Mouse (Mus musculus): ENCODE results near the gene Socs4.

Gene Socs4

GRCm38 (mm10) chr14:47276637-47277393 lies at the start of gene Socs4, which contains the start of gene Wdhd1:
Gene Socs4 (plus strand): TSS chr14:47276931.
Gene Wdhd1 (minus strand): TSS chr14:47276857.
- peak; percentile 90 to 94 for DNase-seq (ENCODE audit: low spot score in 2 of 2)

DNA sequence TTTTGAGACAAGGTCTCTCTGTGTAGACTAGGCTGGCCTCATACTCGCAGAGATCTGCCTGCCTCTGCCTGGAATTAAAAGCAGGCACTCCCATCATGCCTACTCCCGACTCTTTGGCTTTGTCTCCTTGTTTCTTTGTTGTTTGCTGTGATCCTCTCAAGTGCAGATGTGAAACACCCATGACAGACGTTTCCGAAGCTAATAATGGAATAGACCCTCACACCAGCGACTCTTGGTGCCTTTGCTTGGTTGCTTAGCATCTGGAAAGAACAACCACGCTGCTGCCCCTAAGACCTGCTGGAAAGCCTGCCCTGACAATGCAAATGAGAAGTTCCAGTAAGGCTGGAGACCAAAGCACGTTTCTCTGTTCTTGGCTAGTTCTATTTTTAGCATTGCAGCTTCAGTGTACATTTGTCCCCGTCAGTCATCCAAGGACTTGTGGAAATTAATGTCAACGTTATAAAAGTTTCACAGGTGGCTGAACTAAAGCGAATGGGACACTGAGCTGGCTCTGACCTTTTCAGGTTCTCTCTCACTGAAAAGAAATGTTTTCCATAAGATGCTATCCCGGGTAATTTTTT lies 46.8 kb upstream of the Socs4 start:
- DNase-seq (ENCODE audit: low spot score in 2 of 2), result no peak

GRCm38 (mm10) chr14:47233602-47234001 lies 43.1 kb upstream of the Socs4 start:
- DNase-seq (ENCODE audit: low spot score in 2 of 2), result no peak

DNA sequence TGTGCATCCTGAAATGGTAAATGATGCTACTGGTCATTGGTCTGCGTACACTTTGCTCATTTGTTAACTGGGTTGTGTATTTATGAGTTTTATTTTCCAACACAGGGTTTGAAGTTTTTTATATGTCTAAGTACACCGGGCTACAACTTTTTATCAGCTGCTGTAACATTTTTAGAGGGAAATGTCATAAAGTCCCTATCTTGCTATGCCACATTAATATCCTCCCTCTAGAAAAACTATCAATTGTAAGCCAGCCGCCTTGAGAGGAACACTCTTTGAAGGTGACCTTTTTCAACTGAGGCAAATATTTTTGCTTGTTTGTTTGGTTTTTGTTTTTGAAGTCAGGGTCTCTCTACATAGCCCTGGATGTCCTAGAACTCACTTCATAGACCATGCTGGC lies 42.7 kb upstream of the Socs4 start:
- DNase-seq (ENCODE audit: low spot score in 2 of 2), result no peak

- no peak for DNase-seq (ENCODE audit: low spot score in 2 of 2)
These were observed 42.0 kb upstream of the Socs4 start for GRCm38 (mm10) chr14:47234526-47235250.

GRCm38 (mm10) chr14:47236491-47236890 lies 40.2 kb upstream of the Socs4 start:
- no peak for DNase-seq (ENCODE audit: low spot score in 2 of 2)

- DNase-seq (ENCODE audit: low spot score in 2 of 2), result no peak
These were observed 39.4 kb upstream of the Socs4 start for GRCm38 (mm10) chr14:47237286-47237685.

- DNase-seq (ENCODE audit: low spot score in 2 of 2), result peak in 1 of 2 experiments; percentile 26
These were observed 36.1 kb upstream of the Socs4 start for GRCm38 (mm10) chr14:47240600-47240999.

GRCm38 (mm10) chr14:47241046-47241445 lies 35.7 kb upstream of the Socs4 start:
- DNase-seq (ENCODE audit: low spot score in 2 of 2), result no peak

GRCm38 (mm10) chr14:47242753-47243152 lies 34.0 kb upstream of the Socs4 start:
- DNase-seq (ENCODE audit: low spot score in 2 of 2), result no peak

GRCm38 (mm10) chr14:47249839-47250238 lies 26.9 kb upstream of the Socs4 start:
- DNase-seq (ENCODE audit: low spot score in 2 of 2), result no peak

DNA sequence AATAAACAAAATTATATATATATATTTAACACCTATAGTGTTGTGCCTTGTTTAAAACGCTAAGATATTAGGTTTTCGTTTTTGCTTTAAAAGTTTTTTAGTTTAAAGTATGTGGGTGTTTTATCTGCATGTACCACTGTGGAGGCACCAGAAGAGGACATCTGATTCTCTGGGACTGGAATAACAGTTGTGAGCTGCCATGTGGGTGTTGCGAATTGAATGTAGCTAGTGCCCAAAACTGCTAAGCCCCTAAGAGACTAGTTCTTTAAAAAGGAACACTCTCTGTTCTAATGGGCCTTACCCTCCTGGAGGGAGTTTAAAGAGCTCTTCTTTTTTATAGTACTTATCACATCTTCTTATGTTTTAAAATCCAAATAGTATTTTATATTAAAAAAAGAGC lies 11.9 kb upstream of the Socs4 start:
- no peak for DNase-seq (ENCODE audit: low spot score in 2 of 2)

DNA sequence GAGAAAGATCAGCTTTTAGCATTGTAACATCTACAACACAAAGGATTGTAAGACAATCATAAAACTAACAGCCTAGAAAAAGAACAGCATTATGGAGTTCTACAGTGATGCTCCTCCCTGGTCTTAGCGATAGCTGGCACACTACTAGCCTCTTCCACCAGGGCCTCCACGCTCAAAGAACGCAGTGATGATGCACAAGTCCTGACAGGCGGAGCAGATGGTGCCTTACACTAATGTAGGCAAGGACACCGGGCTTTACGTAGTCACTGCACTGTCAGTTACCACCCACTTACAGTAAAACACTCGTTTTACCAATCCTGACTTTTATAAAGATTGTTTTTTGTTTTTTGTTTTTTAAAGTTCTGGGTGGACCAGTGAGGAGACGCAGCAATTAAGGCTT lies 10.9 kb upstream of the Socs4 start:
- DNase-seq (ENCODE audit: low spot score in 2 of 2), result no peak

- DNase-seq (ENCODE audit: low spot score in 2 of 2), result no peak
These were observed 7.7 kb upstream of the Socs4 start for GRCm38 (mm10) chr14:47269056-47269455.

DNA sequence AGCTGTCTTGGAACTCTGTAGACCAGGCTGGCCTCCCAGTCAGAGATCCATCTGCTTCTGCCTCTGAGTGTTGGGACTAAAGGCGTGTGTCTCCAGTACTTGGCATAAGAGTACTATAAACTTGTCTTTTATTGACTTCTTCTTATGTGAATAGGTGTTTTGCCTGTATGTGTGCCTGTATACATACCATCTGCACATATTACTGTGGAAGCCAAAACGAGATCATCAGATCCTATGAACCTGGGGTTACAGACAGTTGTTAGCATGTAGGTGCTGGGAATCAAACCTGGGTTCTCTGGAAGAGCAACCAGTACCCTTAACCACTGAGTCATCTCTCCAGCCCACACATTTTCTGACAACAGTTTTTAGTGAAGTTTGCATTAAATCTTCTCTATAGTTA lies 7.0 kb upstream of the Socs4 start:
- DNase-seq (ENCODE audit: low spot score in 2 of 2), result no peak

DNA sequence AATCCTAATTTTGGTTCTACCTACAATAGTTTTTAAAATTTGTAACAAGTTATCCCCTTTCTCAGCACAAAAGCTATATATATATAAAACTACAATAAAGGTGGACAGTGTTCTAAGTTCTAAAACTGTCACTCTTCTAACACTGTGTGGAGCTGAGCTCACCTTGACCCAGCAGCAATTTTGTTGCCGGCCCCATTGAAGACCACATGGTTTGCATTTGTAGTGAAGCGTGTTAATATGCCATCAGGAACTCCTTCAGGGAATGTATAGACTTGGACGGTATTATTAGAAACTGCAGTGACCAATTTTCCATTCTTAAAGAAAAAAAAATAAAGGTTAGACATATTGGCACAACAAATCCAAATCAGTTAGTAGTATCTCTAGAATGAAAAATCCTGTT lies 3.0 kb upstream of the Socs4 start:
- DNase-seq (ENCODE audit: low spot score in 2 of 2), result no peak

DNA sequence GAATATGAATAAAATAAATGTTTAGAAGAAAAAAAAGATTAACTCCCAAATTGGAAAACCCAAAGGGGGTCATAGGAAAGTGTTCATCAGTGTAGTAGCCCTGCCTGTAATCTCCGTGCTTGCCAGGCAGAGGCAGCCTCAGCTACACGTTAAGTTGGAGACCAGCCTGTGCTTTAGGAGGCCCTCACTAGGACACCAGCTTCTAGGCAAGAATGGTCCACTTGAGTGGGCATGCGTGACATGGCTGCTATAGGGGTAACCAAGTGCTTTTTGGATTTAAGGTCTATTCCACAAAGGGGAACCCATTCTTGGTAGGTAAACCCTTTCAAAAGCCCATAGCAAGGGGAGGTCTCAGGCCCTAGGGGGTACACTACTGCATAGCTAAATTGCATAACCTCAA lies 1.3 kb upstream of the Socs4 start:
- DNase-seq (ENCODE audit: low spot score in 2 of 2), result no peak

DNA sequence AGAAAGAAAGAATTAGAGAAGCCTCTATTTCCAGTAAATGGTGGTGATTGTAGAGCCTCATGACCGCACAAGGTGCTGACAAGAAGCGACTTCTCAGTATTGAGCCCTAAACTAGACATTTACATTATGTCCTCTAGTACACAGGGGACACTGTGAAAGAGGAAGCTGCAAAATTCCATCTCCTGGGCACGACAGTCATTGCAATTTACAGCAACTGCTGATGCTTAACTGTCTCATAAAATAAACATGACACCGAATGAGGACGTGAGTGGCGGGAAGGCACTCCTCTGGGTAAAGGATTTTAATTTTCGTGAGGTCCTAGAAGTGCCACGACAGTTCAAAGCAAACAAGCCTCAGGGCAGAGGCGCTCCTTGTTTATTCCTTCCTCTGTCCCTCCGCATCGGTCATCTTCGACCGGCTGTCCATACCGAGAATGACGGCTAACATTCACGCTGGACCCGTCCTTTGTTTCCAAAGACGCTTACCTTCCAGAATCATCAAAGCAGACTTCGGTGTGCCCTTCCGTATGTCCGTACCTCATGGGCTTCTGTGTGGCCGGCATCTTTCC lies 611 bp upstream of the Socs4 start:
- no peak for DNase-seq (ENCODE audit: low spot score in 2 of 2)

- no peak for DNase-seq (ENCODE audit: low spot score in 2 of 2)
These were observed 2.3 kb downstream of the Socs4 start for GRCm38 (mm10) chr14:47279058-47279457.

- no peak for DNase-seq (ENCODE audit: low spot score in 2 of 2)
These were observed 4.8 kb downstream of the Socs4 start for GRCm38 (mm10) chr14:47281535-47281934.

DNA sequence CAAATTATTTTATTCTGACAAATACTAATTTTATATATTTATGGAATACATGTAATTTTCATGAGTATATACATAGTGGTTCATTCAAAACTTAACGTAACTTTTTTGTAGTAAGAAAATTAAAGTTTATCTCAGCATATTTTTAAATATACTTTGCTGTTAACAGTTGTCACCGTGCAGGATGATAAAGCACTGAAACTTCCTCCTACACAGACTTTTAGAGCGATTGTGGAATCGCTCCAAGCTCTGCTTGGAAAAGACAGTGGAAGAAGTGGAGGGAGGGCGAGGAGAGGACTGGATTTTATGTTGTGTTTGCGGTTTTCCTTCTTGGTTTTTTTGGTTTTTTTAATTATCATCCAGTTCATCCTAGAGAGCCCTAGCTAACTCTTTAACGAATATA lies 6.8 kb downstream of the Socs4 start:
- no peak for DNase-seq (ENCODE audit: low spot score in 2 of 2)

DNA sequence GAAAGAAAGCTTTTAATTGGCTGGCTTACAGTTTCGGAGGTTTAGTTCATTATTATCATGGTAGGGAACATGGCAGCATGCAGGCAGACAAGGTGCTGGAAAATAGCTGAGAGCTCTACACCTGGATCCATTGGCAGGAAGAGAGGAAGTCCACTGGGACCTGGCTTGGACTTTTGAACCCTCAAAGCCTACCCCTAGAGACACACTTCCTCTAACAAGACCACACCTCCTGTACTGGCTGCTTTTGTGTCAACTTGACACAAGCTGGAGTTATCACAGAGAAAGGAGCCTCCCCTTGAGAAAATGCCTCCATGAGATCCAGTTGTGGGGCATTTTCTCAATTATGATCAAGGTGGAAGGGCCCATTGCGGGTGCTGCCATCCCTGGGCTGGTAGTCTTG lies 8.5 kb downstream of the Socs4 start:
- DNase-seq (ENCODE audit: low spot score in 2 of 2), result no peak

DNA sequence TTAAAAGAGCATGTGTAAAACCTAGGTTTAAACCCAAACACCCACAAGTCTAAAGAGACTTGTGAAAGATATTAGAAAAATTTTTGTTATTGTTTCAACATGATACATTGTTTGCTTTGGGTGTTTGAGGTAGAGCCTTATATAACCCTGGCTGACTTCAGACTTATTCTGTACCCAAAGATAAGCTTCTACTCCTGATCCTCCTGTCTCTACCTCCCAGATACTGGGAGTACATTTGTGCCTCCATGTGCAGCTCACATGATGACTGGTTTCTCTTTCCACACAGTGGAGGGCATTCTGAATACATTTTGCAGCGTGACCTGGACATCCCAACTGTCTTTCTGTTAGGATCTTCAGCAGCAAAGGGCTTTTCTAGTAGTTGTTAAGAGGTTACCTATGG lies 9.5 kb downstream of the Socs4 start:
- DNase-seq (ENCODE audit: low spot score in 2 of 2), result no peak
